Mouse (Mus musculus) limb, embryonic 15.5 days (tissue): ENCODE data around the gene Zfp579. TPM values are rescaled to one million over a fixed set of nuclear protein-coding genes. Genes with fewer than 3 reads are reported as not detected.

ENCODE experiments used
- ATAC-seq: fragments of 200-750 bp; cut with Nextera tagmentation; 2 replicates; pipeline ENCODE4 v1.8.0; 2017; ENCODE audit warnings: low read depth, moderate TSS enrichment; ENCODE audit not compliant: insufficient number of reproducible peaks, low FRiP score, low TSS enrichment
- H3K27ac ChIP-seq: fragments of 300-500 bp; sonication (generic); 2 replicates; pipeline ENCODE4 v1.5.1; 2015; ENCODE audit warnings: moderate library complexity, mild to moderate bottlenecking, inconsistent platforms
- H3K27me3 ChIP-seq: fragments of 300-500 bp; sonication (generic); 2 replicates; pipeline ENCODE4 v1.6.1; 2015; ENCODE audit warnings: inconsistent platforms
- H3K36me3 ChIP-seq: fragments of 300-500 bp; sonication (generic); 2 replicates; pipeline ENCODE4 v1.6.1; 2015; ENCODE audit warnings: inconsistent platforms
- H3K4me1 ChIP-seq: fragments of 300-500 bp; sonication (generic); 2 replicates; pipeline ENCODE4 v1.6.1; 2015; ENCODE audit warnings: inconsistent platforms
- H3K4me2 ChIP-seq: fragments of 300-500 bp; sonication (generic); 2 replicates; pipeline ENCODE4 v1.6.1; 2015; ENCODE audit warnings: mild to moderate bottlenecking, inconsistent platforms
- H3K4me3 ChIP-seq: fragments of 300-500 bp; sonication (generic); 2 replicates; pipeline ENCODE4 v1.5.1; 2015; ENCODE audit warnings: mild to moderate bottlenecking, inconsistent platforms
- H3K9ac ChIP-seq: fragments of 300-500 bp; sonication (generic); 2 replicates; pipeline ENCODE4 v1.6.1; 2015; ENCODE audit warnings: inconsistent platforms
- H3K9me3 ChIP-seq: fragments of 300-500 bp; sonication (generic); 2 replicates; pipeline ENCODE4 v1.6.1; 2016; ENCODE audit warnings: inconsistent platforms
- WGBS: fragments of 180-500 bp; shearing (Covaris S2); methylation state at CpG from one replicate; pipeline ENCODE4 v1.1.7; 2015; 5-methylcytosine and 5-hydroxymethylcytosine counted together
- polyA plus RNA-seq: library from polyadenylated mRNA; unstranded; fragments of >200 nt; fragmentation: Nextera tagmentation; extraction: Ambion mirVana; gene quantifications from 2 replicates; pipeline ENCODE4 v1.2.1, GENCODE M21; 2015

Gene Zfp579
- polyA plus RNA-seq = 25.4 and 29.1 TPM in 2 replicates

DNA sequence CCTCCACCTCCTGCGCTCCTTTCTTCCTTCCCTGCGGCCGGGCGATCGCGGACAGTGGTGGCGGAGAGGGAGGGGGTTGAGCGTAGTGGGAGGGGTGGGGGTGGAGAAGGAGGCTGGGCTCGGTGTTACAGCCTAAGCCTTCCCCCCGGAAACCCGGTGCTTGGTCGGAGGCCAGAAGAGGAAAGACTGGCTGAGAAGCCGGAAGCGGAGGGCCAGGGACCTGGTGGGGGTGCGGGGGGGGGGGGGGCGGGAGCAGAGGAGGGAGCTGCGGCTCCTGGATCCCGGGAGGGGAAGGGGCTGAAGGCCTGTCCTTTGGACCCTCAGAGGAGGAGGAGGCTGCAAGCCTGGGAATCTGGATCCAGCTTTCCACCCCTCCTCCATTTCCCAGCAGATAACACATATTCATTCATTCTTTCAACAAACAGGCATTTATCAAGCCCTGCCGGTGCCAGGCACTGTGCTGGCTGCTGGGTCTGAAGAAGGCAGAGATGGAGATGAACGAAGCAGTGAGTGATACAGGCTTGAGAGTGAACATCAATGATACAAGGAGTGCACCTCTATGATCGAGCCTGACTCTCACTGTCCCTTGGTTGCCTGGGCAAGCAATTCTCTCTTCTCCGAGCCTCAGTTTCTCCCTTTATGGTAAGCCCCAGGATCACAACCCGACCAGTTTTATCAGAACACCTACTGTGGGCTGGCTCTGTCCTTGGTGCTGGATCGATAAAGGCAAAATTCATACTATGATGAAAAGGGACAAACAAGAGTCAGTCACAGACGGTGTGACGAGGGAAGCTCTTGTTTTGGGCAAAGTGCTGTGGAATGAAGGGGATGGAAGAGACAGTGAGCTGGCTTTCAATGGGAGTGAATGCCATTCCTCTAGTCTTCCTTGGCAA lies at the start of gene Zfp579:
Gene Zfp579, minus strand, starts transcription at position 156 of the 893 bp plus-strand sequence.
- Histone ChIP-seq H3K9ac (peak within 1 kb of the TSS; percentile 74), H3K27ac (peak within 1 kb of the TSS; percentile 71), H3K4me2 (peak within 1 kb of the TSS; percentile 81), H3K9me3 (0 out of 2 replicates have a peak, but pooled peaks cover 3% of the 10 kb centered on the region), H3K27me3 (peaks cover 12% of the 10 kb centered on the region), H3K4me3 (peak within 1 kb of the TSS; percentile 60), H3K4me1 (peaks cover 30% of the 10 kb centered on the region), H3K36me3 (peaks cover 33% of the 10 kb centered on the region)
- WGBS = 6% methylated on average over 19 of the region's 26 CpGs
- peak; percentile 75 for ATAC-seq

DNA sequence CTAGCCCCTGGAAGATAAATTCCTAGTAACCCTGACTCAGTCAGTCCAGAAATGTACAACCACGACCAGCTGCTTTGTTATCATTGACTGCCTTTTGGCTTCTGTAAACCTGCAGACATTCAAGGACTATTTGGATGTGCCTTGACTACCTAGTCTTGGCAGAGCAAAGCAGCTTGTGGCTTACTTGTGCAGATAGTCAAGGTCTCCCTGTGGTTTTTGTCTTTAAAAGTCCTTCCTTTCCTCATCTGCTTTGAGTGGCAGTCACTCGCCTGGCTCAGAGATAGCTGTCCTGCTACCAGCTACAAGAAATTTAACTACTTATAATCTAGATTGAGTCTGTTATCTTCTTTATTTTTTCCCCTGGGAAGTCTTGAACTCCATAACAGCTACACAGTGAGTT lies 49.0 kb upstream of the Zfp579 start:
- ATAC-seq = no peak
- WGBS = 82% methylated on average over 2 of the region's 2 CpGs

DNA sequence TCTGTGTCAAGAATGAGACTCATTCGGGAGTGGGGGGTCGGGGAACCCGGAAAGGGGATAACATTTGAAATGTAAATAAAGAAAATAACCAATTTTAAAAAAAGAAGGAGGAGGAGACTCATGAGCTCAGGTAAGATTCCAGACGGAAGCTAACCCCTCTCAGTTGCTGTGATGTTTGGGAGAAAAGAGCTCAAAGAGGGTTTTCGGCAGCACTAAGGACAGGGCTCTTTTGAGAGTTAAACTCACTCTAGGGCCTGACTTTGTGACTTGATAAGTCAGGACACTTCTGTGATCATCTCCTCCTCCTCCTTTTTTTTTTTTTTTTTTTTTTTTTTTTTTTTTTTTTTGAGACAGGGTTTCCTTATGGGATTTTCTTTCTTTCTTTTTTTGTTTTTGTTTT lies 43.0 kb upstream of the Zfp579 start:
- 27% methylated on average over 5 of the region's 5 CpGs for WGBS
- H3K9ac ChIP-seq = peak overlapping the region; percentile 71; the same call in 1 of the 2 replicates
- H3K27ac ChIP-seq = peak overlapping the region; percentile 98
- H3K4me1 ChIP-seq = peaks cover 3% of the 10 kb centered on the region; the same call in 1 of the 2 replicates
- ATAC-seq = no peak
- H3K27me3 ChIP-seq = no peaks in the 10 kb centered on the region
- 0 out of 2 replicates have a peak, but pooled peaks cover 7% of the 10 kb centered on the region for H3K9me3 ChIP-seq
- peak overlapping the region; percentile 46 for H3K4me2 ChIP-seq
- H3K4me3 ChIP-seq = peak overlapping the region; percentile 70
- peaks cover 33% of the 10 kb centered on the region for H3K36me3 ChIP-seq

More for the DNA sequence above, 49.0 kb upstream of the Zfp579 start:
- Histone ChIP-seq H3K4me1 (no peaks in the 10 kb centered on the region), H3K9ac (no peak overlapping the region), H3K36me3 (0 out of 2 replicates have a peak, but pooled peaks cover 5% of the 10 kb centered on the region), H3K4me2 (no peak overlapping the region), H3K4me3 (no peak overlapping the region), H3K27ac (no peak overlapping the region), H3K9me3 (no peaks in the 10 kb centered on the region), H3K27me3 (no peaks in the 10 kb centered on the region)

DNA sequence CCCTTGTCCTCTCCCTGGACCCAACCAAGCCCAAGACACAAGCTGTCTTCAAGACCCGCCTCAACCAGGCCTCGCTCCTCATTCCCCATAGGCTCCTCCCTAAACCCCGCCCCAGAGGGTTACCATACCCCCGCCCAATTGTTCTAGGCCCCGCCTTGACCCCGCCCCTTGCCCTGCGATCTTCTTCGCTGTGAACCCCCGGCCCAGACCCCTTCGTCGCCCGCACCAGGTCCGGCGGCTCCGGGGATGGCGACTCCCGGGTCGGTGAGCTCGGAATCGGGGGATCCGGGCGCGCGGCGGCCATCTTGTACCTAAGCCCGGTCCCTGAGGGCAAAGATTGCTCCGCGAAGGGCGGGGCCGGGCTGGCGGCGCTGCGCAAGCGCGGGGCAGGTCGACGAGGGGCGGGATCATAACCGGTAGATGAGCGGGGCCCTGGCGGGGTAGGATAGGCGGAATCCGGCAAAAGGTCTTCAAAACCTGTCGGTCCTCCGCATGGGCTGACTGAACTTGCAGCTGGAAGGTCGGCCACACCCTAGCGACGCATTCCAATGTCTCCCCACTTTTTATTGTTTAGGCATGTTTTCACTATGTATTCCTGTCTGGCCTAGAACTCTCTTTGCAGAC lies 42.3 kb upstream of the Zfp579 start, which contains the start of gene Zfp784:
Gene Zfp784, minus strand, starts transcription at position 338 of the 624 bp plus-strand sequence.
- peak within 1 kb of the TSS; percentile 46 for H3K4me2 ChIP-seq
- 0 out of 2 replicates have a peak, but pooled peaks cover 7% of the 10 kb centered on the region for H3K9me3 ChIP-seq
- peak within 1 kb of the TSS; percentile 71 for H3K9ac ChIP-seq
- peaks cover 3% of the 10 kb centered on the region; the same call in 1 of the 2 replicates for H3K4me1 ChIP-seq
- H3K4me3 ChIP-seq = peak within 1 kb of the TSS; percentile 70
- ATAC-seq = peak; percentile 92
- peak within 1 kb of the TSS; percentile 98 for H3K27ac ChIP-seq
- WGBS = under 1% methylated on average over 48 of the region's 48 CpGs
- H3K27me3 ChIP-seq = no peaks in the 10 kb centered on the region
- H3K36me3 ChIP-seq = peaks cover 40% of the 10 kb centered on the region

DNA sequence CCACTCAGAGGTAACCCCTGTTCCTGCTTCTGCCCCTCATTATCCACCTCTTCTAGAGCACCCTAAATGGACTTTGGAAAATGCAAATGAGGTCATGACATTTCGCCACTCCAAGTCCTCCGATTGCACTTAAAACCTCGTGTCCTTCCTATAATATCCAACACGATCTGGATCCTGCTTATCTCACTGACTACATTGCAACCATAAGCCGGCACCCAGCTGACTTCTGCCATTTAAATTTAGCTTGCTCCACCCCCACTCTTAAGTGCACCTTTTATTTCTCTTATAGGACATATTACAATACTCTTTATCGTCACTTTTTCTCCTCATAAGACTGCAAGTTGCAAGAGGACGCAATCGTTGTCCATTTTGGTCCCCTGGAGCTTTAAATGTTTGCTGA lies 41.5 kb upstream of the Zfp579 start:
- Histone ChIP-seq H3K4me1 (peaks cover 3% of the 10 kb centered on the region; the same call in 1 of the 2 replicates), H3K9ac (no peak overlapping the region; the same call in 1 of the 2 replicates), H3K36me3 (peaks cover 48% of the 10 kb centered on the region), H3K4me2 (peak overlapping the region; percentile 46), H3K4me3 (peak overlapping the region; percentile 70), H3K27ac (peak overlapping the region; percentile 98; the same call in 1 of the 2 replicates), H3K27me3 (no peaks in the 10 kb centered on the region), H3K9me3 (0 out of 2 replicates have a peak, but pooled peaks cover 7% of the 10 kb centered on the region)
- no peak for ATAC-seq
- 89% methylated on average over 8 of the region's 8 CpGs for WGBS

DNA sequence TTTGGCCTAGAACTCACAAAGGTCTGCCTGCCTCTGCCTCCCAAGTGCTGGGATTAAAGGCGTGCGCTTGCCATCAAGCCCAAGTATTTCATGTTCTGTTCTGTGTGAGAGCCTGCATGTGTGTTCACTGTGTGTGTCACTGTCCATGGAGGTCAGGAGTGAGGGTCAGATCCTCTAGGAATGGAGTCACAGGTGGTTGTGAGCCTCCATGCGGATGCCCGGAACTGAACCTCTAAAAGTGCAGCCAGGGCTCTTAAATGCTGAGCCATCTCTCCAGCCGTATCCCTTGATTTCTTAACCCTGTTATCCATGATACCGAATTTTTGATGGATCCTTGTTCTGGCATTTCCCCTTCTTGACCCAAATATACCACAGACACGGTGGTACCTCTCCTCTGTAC lies 41.1 kb upstream of the Zfp579 start:
- no peak overlapping the region for H3K9ac ChIP-seq

DNA sequence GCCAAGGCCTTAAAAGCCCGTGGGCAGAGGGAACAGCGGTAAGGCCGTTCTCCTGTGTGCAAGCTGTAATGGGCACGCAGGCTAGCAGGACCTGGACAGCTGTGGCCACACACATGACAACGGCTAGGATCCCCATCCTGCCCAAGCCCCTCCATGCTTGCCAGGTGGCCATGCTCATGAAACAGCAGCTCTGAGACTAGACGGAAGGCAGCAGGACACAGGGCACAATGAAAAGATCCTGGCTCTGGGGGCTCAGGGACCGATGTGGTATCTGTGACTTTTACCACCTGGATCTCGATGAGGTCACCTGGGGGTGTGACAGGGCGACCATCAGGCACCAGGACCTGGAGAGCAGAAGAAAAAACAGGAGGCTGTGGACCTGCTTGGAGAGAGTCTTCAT lies 40.2 kb upstream of the Zfp579 start:
- no peak overlapping the region for H3K27ac ChIP-seq
- no peak overlapping the region for H3K4me2 ChIP-seq
- H3K36me3 ChIP-seq = peaks cover 56% of the 10 kb centered on the region
- H3K9me3 ChIP-seq = peaks cover 16% of the 10 kb centered on the region
- no peaks in the 10 kb centered on the region for H3K27me3 ChIP-seq
- no peak overlapping the region for H3K9ac ChIP-seq
- H3K4me3 ChIP-seq = no peak overlapping the region
- WGBS = 90% methylated on average over 9 of the region's 9 CpGs
- ATAC-seq = no peak
- H3K4me1 ChIP-seq = peaks cover 3% of the 10 kb centered on the region; the same call in 1 of the 2 replicates

More for the DNA sequence above, 41.1 kb upstream of the Zfp579 start:
- Histone ChIP-seq H3K4me1 (peaks cover 3% of the 10 kb centered on the region; the same call in 1 of the 2 replicates), H3K36me3 (peaks cover 52% of the 10 kb centered on the region), H3K27ac (no peak overlapping the region), H3K4me3 (no peak overlapping the region), H3K9me3 (peaks cover 7% of the 10 kb centered on the region; the same call in 1 of the 2 replicates), H3K4me2 (no peak overlapping the region), H3K27me3 (no peaks in the 10 kb centered on the region)
- WGBS = 92% methylated on average over 7 of the region's 7 CpGs
- no peak for ATAC-seq

DNA sequence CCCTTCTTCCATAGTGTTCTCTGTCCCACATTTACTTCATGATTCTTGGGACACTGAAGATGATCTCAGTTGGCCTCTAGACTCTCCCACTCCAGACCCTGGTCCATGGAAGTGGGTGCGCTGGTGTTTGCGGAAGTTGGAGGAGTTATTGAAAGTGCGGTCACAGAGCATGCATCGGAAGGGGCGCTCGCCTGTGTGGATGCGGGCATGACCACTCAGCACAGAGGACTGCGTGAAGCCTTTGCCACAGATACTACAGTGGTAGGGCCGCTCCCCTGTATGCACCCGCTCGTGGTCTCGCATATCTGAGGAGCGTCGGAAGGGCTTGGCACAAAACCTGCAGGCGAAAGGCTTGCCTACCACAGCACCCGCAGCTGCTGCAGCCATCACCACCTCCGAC lies 39.7 kb upstream of the Zfp579 start:
- Histone ChIP-seq H3K27me3 (no peaks in the 10 kb centered on the region), H3K4me1 (peaks cover 3% of the 10 kb centered on the region; the same call in 1 of the 2 replicates), H3K9me3 (peaks cover 21% of the 10 kb centered on the region), H3K4me2 (no peak overlapping the region), H3K36me3 (peaks cover 61% of the 10 kb centered on the region), H3K4me3 (no peak overlapping the region), H3K27ac (no peak overlapping the region), H3K9ac (no peak overlapping the region)
- ATAC-seq = no peak
- 95% methylated on average over 17 of the region's 17 CpGs for WGBS

DNA sequence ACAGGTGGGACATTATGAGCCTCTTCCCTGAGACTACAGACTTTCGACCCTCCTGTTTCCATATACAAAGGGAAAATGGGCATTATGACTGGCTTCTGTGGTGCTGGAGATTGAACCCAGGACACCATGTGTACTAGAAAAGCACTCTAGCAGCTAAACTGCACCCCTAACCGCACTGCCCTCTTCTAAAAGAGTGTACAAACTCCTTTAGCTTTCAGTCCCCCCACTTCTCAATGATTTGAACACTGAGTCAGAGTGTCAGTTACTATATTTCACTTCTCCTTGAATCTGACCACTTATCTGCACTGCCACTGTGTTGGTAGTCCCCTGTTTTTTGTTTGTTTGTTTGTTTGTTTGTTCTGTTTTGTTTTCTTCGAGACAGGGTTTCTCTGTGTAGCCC lies 37.9 kb upstream of the Zfp579 start, which contains the start of gene 4632433K11Rik:
Gene 4632433K11Rik, plus strand, starts transcription at position 301 of the 400 bp plus-strand sequence.
- no peak for ATAC-seq
- WGBS = 91% methylated on average over 3 of the region's 3 CpGs
- peaks cover 79% of the 10 kb centered on the region for H3K36me3 ChIP-seq
- no peaks in the 10 kb centered on the region for H3K27me3 ChIP-seq
- H3K4me2 ChIP-seq = no peak within 1 kb of the TSS
- H3K4me3 ChIP-seq = no peak within 1 kb of the TSS
- H3K27ac ChIP-seq = no peak within 1 kb of the TSS
- H3K9me3 ChIP-seq = peaks cover 40% of the 10 kb centered on the region
- H3K4me1 ChIP-seq = no peaks in the 10 kb centered on the region
- no peak within 1 kb of the TSS for H3K9ac ChIP-seq

DNA sequence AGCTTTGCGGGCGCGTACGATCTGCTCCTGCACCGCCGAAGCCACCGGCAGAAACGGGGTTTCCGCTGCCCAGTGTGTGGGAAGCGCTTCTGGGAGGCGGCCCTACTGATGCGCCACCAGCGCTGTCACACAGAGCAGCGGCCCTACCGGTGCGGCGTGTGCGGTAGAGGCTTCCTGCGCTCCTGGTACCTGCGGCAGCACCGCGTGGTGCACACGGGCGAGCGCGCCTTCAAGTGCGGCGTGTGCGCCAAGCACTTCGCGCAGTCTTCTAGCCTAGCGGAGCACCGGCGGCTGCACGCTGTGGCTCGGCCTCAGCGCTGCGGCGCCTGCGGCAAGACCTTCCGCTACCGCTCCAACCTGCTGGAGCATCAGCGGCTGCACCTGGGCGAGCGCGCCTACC lies 35.5 kb upstream of the Zfp579 start:
- no peak for ATAC-seq

DNA sequence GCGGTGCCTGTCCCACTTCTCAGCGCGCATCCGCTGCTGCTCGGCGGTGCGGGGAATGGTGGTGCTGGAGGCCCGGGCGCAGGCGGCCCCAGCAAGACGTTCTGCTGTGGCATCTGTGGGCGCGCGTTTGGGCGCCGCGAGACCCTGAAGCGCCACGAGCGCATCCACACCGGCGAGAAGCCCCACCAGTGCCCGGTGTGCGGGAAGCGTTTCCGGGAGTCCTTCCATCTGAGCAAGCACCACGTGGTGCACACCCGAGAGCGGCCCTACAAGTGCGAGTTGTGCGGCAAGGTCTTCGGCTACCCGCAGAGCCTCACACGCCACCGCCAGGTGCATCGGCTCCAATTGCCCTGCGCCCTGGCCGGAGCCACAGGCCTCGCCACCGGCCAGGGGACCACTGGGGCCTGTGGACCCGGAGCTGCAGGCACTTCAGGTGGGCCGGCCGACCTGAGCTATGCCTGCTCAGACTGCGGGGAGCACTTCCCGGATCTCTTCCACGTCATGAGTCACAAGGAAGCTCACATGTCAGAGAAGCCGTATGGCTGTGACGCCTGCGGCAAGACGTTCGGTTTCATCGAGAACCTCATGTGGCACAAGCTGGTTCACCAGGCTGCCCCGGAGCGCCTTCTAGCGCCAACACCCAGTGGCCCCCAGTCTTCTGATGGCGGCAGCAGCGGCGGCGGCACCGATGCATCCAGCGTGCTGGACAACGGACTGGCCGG lies 34.8 kb upstream of the Zfp579 start:
- Histone ChIP-seq H3K4me2 (no peak overlapping the region), H3K36me3 (peaks cover 97% of the 10 kb centered on the region), H3K9ac (no peak overlapping the region), H3K27me3 (no peaks in the 10 kb centered on the region), H3K4me1 (no peaks in the 10 kb centered on the region), H3K9me3 (peaks cover 40% of the 10 kb centered on the region), H3K27ac (no peak overlapping the region), H3K4me3 (no peak overlapping the region)
- 87% methylated on average over 63 of the region's 63 CpGs for WGBS
- no peak for ATAC-seq

More for the DNA sequence above, 35.5 kb upstream of the Zfp579 start:
- Histone ChIP-seq H3K9ac (no peak overlapping the region), H3K36me3 (peaks cover 97% of the 10 kb centered on the region), H3K4me1 (no peaks in the 10 kb centered on the region), H3K4me2 (no peak overlapping the region), H3K4me3 (no peak overlapping the region), H3K27ac (no peak overlapping the region), H3K27me3 (no peaks in the 10 kb centered on the region), H3K9me3 (peaks cover 44% of the 10 kb centered on the region)
- WGBS = 85% methylated on average over 46 of the region's 46 CpGs
